Mouse (Mus musculus): ENCODE measurements around the gene Necab3. TPM values are rescaled to one million over a fixed set of nuclear protein-coding genes. Genes with fewer than 3 reads are reported as not detected.
A peak's percentile ranks its signal among the peaks of the same experiment; 100 is the strongest.

The Necab3 gene
- polyA plus RNA-seq, 1 experiment from 2014 or later, result 12.5 TPM

GRCm38 (mm10) chr2:154543567-154544347, 14.9 kb downstream of the Necab3 start:
- Histone ChIP-seq H3K9ac (ENCODE audit: low read depth, low read length) (no peak overlapping the region), H3K36me3 (ENCODE audit: control insufficient read depth, insufficient read depth, low read length) (no peaks in the 10 kb centered on the region), H3K4me3 (ENCODE audit: low read depth, low read length) (no peak overlapping the region), H3K4me2 (replicated peaks; ENCODE audit: low read depth, low read length) (no peak overlapping the region), H3K27me3 (ENCODE audit: control insufficient read depth, insufficient read depth, low read length) (no peaks in the 10 kb centered on the region), H3K27ac (ENCODE audit: low read depth, low read length) (no peak overlapping the region), H3K4me1 (replicated peaks; ENCODE audit: control insufficient read depth, insufficient read depth, low read length) (no peaks in the 10 kb centered on the region), H3K9me3 (ENCODE audit: control insufficient read depth, low read length) (no peaks in the 10 kb centered on the region)
- ATAC-seq (ENCODE audit: low FRiP score) (no peak), DNase-seq (ENCODE audit: low spot score) (no peak)
- WGBS, result 89% methylated on average over 9 of the region's 9 CpGs

- ATAC-seq (ENCODE audit: low FRiP score) (no peak), DNase-seq (ENCODE audit: low spot score) (no peak)
- WGBS, result 86% methylated on average over 2 of the region's 2 CpGs
- Histone ChIP-seq H3K4me2 (replicated peaks; ENCODE audit: low read depth, low read length) (no peak overlapping the region), H3K27me3 (ENCODE audit: control insufficient read depth, insufficient read depth, low read length) (no peaks in the 10 kb centered on the region), H3K4me1 (replicated peaks; ENCODE audit: control insufficient read depth, insufficient read depth, low read length) (no peaks in the 10 kb centered on the region), H3K9me3 (ENCODE audit: control insufficient read depth, low read length) (no peaks in the 10 kb centered on the region), H3K4me3 (ENCODE audit: low read depth, low read length) (no peak overlapping the region), H3K36me3 (ENCODE audit: control insufficient read depth, insufficient read depth, low read length) (no peaks in the 10 kb centered on the region), H3K9ac (ENCODE audit: low read depth, low read length) (no peak overlapping the region), H3K27ac (ENCODE audit: low read depth, low read length) (no peak overlapping the region)
Measured at GRCm38 (mm10) chr2:154541630-154542029, 17.1 kb downstream of the Necab3 start.

GRCm38 (mm10) chr2:154539720-154540119, 19.0 kb downstream of the Necab3 start:
- Histone ChIP-seq H3K9me3 (ENCODE audit: control insufficient read depth, low read length) (no peaks in the 10 kb centered on the region), H3K4me2 (replicated peaks; ENCODE audit: low read depth, low read length) (no peak overlapping the region), H3K36me3 (ENCODE audit: control insufficient read depth, insufficient read depth, low read length) (peaks cover 6% of the 10 kb centered on the region), H3K27me3 (ENCODE audit: control insufficient read depth, insufficient read depth, low read length) (no peaks in the 10 kb centered on the region), H3K4me1 (replicated peaks; ENCODE audit: control insufficient read depth, insufficient read depth, low read length) (no peaks in the 10 kb centered on the region), H3K27ac (ENCODE audit: low read depth, low read length) (no peak overlapping the region), H3K4me3 (ENCODE audit: low read depth, low read length) (no peak overlapping the region), H3K9ac (ENCODE audit: low read depth, low read length) (no peak overlapping the region)
- ATAC-seq (ENCODE audit: low FRiP score) (no peak), DNase-seq (ENCODE audit: low spot score) (peak; percentile 49)
- 80% methylated on average over 3 of the region's 3 CpGs for WGBS

GRCm38 (mm10) chr2:154538710-154539109, 20.0 kb downstream of the Necab3 start:
- Histone ChIP-seq H3K4me3 (ENCODE audit: low read depth, low read length) (no peak overlapping the region), H3K4me2 (replicated peaks; ENCODE audit: low read depth, low read length) (no peak overlapping the region), H3K27me3 (ENCODE audit: control insufficient read depth, insufficient read depth, low read length) (no peaks in the 10 kb centered on the region), H3K9me3 (ENCODE audit: control insufficient read depth, low read length) (no peaks in the 10 kb centered on the region), H3K9ac (ENCODE audit: low read depth, low read length) (no peak overlapping the region), H3K4me1 (replicated peaks; ENCODE audit: control insufficient read depth, insufficient read depth, low read length) (no peaks in the 10 kb centered on the region), H3K27ac (ENCODE audit: low read depth, low read length) (peak overlapping the region; percentile 24; the same call in 1 of the 2 replicates), H3K36me3 (ENCODE audit: control insufficient read depth, insufficient read depth, low read length) (peaks cover 8% of the 10 kb centered on the region)
- 0 out of 2 replicates have a peak, but pooled peaks have one; percentile 43 for ATAC-seq (ENCODE audit: low FRiP score)
- no peak for DNase-seq (ENCODE audit: low spot score)
- 62% methylated on average over 3 of the region's 3 CpGs for WGBS

- DNase-seq (ENCODE audit: low spot score) (no peak), ATAC-seq (ENCODE audit: low FRiP score) (no peak)
- WGBS, result 70% methylated on average over 2 of the region's 2 CpGs
- H3K4me2 ChIP-seq (replicated peaks; ENCODE audit: low read depth, low read length), result no peak overlapping the region
- H3K4me3 ChIP-seq (ENCODE audit: low read depth, low read length), result no peak overlapping the region
- no peak overlapping the region for H3K9ac ChIP-seq (ENCODE audit: low read depth, low read length)
- peak overlapping the region; percentile 24; the same call in 1 of the 2 replicates for H3K27ac ChIP-seq (ENCODE audit: low read depth, low read length)
- H3K4me1 ChIP-seq (replicated peaks; ENCODE audit: control insufficient read depth, insufficient read depth, low read length), result no peaks in the 10 kb centered on the region
- no peaks in the 10 kb centered on the region for H3K9me3 ChIP-seq (ENCODE audit: control insufficient read depth, low read length)
- H3K27me3 ChIP-seq (ENCODE audit: control insufficient read depth, insufficient read depth, low read length), result no peaks in the 10 kb centered on the region
- H3K36me3 ChIP-seq (ENCODE audit: control insufficient read depth, insufficient read depth, low read length), result peaks cover 8% of the 10 kb centered on the region
Measured at GRCm38 (mm10) chr2:154538310-154538709, 20.4 kb downstream of the Necab3 start.

- WGBS, result 96% methylated on average over 12 of the region's 12 CpGs
- ATAC-seq (ENCODE audit: low FRiP score) (no peak), DNase-seq (ENCODE audit: low spot score) (no peak)
- H3K36me3 ChIP-seq (ENCODE audit: control insufficient read depth, insufficient read depth, low read length), result peaks cover 8% of the 10 kb centered on the region
- H3K4me3 ChIP-seq (ENCODE audit: low read depth, low read length), result no peak overlapping the region
- no peaks in the 10 kb centered on the region for H3K4me1 ChIP-seq (replicated peaks; ENCODE audit: control insufficient read depth, insufficient read depth, low read length)
- H3K27me3 ChIP-seq (ENCODE audit: control insufficient read depth, insufficient read depth, low read length), result no peaks in the 10 kb centered on the region
- no peak overlapping the region for H3K4me2 ChIP-seq (replicated peaks; ENCODE audit: low read depth, low read length)
- H3K27ac ChIP-seq (ENCODE audit: low read depth, low read length), result no peak overlapping the region
- no peaks in the 10 kb centered on the region for H3K9me3 ChIP-seq (ENCODE audit: control insufficient read depth, low read length)
- no peak overlapping the region for H3K9ac ChIP-seq (ENCODE audit: low read depth, low read length)
Measured at GRCm38 (mm10) chr2:154534704-154535270, 23.9 kb downstream of the Necab3 start.

- no peak for ATAC-seq (ENCODE audit: low FRiP score)
Measured at GRCm38 (mm10) chr2:154532888-154533287, 25.8 kb downstream of the Necab3 start.

GRCm38 (mm10) chr2:154526531-154526930, 32.2 kb downstream of the Necab3 start:
- no peak overlapping the region for H3K9ac ChIP-seq (ENCODE audit: low read depth, low read length)
- 0 out of 2 replicates have a peak, but pooled peaks cover 7% of the 10 kb centered on the region for H3K36me3 ChIP-seq (ENCODE audit: control insufficient read depth, insufficient read depth, low read length)
- no peak overlapping the region for H3K27ac ChIP-seq (ENCODE audit: low read depth, low read length)
- H3K9me3 ChIP-seq (ENCODE audit: control insufficient read depth, low read length), result no peaks in the 10 kb centered on the region
- H3K27me3 ChIP-seq (ENCODE audit: control insufficient read depth, insufficient read depth, low read length), result no peaks in the 10 kb centered on the region
- no peak overlapping the region for H3K4me3 ChIP-seq (ENCODE audit: low read depth, low read length)
- DNase-seq (ENCODE audit: low spot score) (no peak), ATAC-seq (ENCODE audit: low FRiP score) (no peak)
- H3K4me2 ChIP-seq (replicated peaks; ENCODE audit: low read depth, low read length), result no peak overlapping the region
- H3K4me1 ChIP-seq (replicated peaks; ENCODE audit: control insufficient read depth, insufficient read depth, low read length), result no peaks in the 10 kb centered on the region
- WGBS, result 89% methylated on average over 3 of the region's 3 CpGs

More at GRCm38 (mm10) chr2:154532888-154533287, 25.8 kb downstream of the Necab3 start:
- DNase-seq (ENCODE audit: low spot score), result no peak
- Histone ChIP-seq H3K27ac (ENCODE audit: low read depth, low read length) (no peak overlapping the region), H3K36me3 (ENCODE audit: control insufficient read depth, insufficient read depth, low read length) (peaks cover 11% of the 10 kb centered on the region), H3K9ac (ENCODE audit: low read depth, low read length) (no peak overlapping the region), H3K9me3 (ENCODE audit: control insufficient read depth, low read length) (no peaks in the 10 kb centered on the region), H3K4me1 (replicated peaks; ENCODE audit: control insufficient read depth, insufficient read depth, low read length) (no peaks in the 10 kb centered on the region), H3K4me2 (replicated peaks; ENCODE audit: low read depth, low read length) (no peak overlapping the region), H3K4me3 (ENCODE audit: low read depth, low read length) (no peak overlapping the region), H3K27me3 (ENCODE audit: control insufficient read depth, insufficient read depth, low read length) (no peaks in the 10 kb centered on the region)
- 55% methylated on average over 3 of the region's 3 CpGs for WGBS

GRCm38 (mm10) chr2:154525285-154525684, 33.4 kb downstream of the Necab3 start:
- 95% methylated on average over 2 of the region's 2 CpGs for WGBS
- Histone ChIP-seq H3K27me3 (ENCODE audit: control insufficient read depth, insufficient read depth, low read length) (no peaks in the 10 kb centered on the region), H3K4me1 (replicated peaks; ENCODE audit: control insufficient read depth, insufficient read depth, low read length) (no peaks in the 10 kb centered on the region), H3K36me3 (ENCODE audit: control insufficient read depth, insufficient read depth, low read length) (0 out of 2 replicates have a peak, but pooled peaks cover 7% of the 10 kb centered on the region), H3K9ac (ENCODE audit: low read depth, low read length) (no peak overlapping the region), H3K9me3 (ENCODE audit: control insufficient read depth, low read length) (no peaks in the 10 kb centered on the region), H3K4me3 (ENCODE audit: low read depth, low read length) (no peak overlapping the region), H3K4me2 (replicated peaks; ENCODE audit: low read depth, low read length) (no peak overlapping the region), H3K27ac (ENCODE audit: low read depth, low read length) (no peak overlapping the region)
- ATAC-seq (ENCODE audit: low FRiP score) (no peak), DNase-seq (ENCODE audit: low spot score) (no peak)
